25 mouse cellular contexts compared by ENCODE assay signal in the genomic region with DNA sequence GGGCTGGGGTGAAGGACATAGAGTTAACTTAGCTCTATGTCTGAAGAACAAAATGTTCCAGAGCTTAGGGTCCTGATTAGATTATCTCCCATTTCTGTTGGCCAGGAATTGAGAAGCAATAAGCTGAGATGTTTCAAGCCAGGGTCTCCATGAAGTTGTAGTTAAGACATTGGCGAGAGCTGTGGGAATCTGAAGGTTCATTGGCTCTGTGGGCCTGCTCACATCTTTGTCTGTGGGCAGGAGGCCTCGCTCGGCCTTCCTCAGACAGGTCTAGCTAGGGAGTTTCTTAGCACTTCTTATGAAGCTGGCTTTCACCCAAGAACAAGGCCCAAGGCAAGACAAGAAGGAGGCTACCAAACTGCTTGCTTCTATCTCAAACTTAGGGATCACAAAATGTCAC. TPM values are rescaled to one million over a fixed set of nuclear protein-coding genes. Genes with fewer than 3 reads are reported as not detected.
"Had no signal": no experiment of that assay in that cellular context is flagged by ENCODE, and none has a peak within 500 bp of the region (broad histone marks: within the 10 kb centered on the region; RNA-seq: fewer than 3 reads in every experiment).

No protein-coding gene starts in this region.

- H3K27me3 ChIP-seq: heart, embryonic 13.5 days; heart, embryonic 15.5 days; hindbrain, embryonic 12.5 days; intestine, embryonic 15.5 days; limb, embryonic 12.5 days; liver, embryonic 13.5 days; liver, embryonic 15.5 days had no signal

- H3K27ac ChIP-seq: heart, embryonic 13.5 days; heart, embryonic 15.5 days; hindbrain, embryonic 10.5 days; hindbrain, embryonic 12.5 days; hindbrain, embryonic 14.5 days; intestine, embryonic 15.5 days; left cerebral cortex, adult 2 months; limb, embryonic 10.5 days; limb, embryonic 12.5 days; liver, embryonic 13.5 days; liver, embryonic 15.5 days had no signal

- DNase-seq: forebrain, postnatal 0 days; gastrocnemius, postnatal 14 days; gastrocnemius, postnatal 36 days; heart, postnatal 14 days; heart, postnatal 4 days; kidney, adult 18-20 months; kidney, adult 8-10 months; kidney, postnatal 10 days; kidney, postnatal 25 days; kidney, postnatal 4 days; liver; liver, embryonic 13.5 days had no signal

- H3K36me3 ChIP-seq: heart, embryonic 13.5 days; heart, embryonic 15.5 days; hindbrain, embryonic 10.5 days; hindbrain, embryonic 12.5 days; intestine, embryonic 15.5 days; limb, embryonic 10.5 days; limb, embryonic 12.5 days; liver, embryonic 13.5 days; liver, embryonic 15.5 days had no signal

- H3K4me3 ChIP-seq: heart, embryonic 13.5 days; heart, embryonic 15.5 days; hindbrain, embryonic 10.5 days; hindbrain, embryonic 12.5 days; intestine, embryonic 15.5 days; left cerebral cortex, adult 2 months; limb, embryonic 10.5 days; limb, embryonic 12.5 days; liver, embryonic 13.5 days; liver, embryonic 15.5 days had no signal

- H3K4me1 ChIP-seq: heart, embryonic 15.5 days; hindbrain, embryonic 12.5 days; limb, embryonic 12.5 days; liver, embryonic 13.5 days; liver, embryonic 15.5 days had no signal

RNA-seq across cellular contexts. Expression of gene Tnr, which starts 48.4 kb away (rescaled TPM):
- total RNA-seq: gastrocnemius, adult 18-20 months; gastrocnemius, postnatal 36 days had no signal
- polyA plus RNA-seq: heart, embryonic 13.5 days; kidney, embryonic 14.5 days; kidney, embryonic 16.5 days; limb, embryonic 10.5 days; limb, embryonic 12.5 days had no signal
